Mouse (Mus musculus) spleen, postnatal 36 days (tissue): ENCODE data around the gene Fam53a.
A peak's percentile ranks its signal among the peaks of the same experiment; 100 is the strongest.

Experiments used
- DNase-seq, 2 experiments: peaks; one replicate each; pipeline ENCODE4 v3.0.0; 2022; ENCODE audit warnings: low spot score in 2 of 2, mixed read lengths in 1 of 2

Fam53a gene

DNA sequence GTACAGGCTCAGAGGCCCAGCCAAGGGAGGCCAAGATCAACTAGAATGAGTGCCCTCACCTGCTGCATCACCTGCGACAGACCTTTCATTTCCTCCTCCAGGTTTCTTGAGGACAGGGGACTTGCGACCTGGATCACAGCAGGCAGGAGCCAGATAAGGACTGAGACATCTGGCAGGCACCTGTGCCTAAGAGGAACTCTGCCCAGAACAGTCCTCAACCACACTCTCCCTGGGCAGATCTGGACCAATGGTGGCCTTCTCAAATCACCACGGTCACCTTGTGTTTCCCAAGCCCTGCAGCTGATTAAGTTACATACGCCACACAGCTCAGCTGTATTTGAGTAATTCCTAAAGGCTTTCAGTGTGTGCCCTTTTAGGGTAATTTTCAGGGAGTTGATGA lies 1.2 kb upstream of the Fam53a start:
- DNase-seq: no peak

DNA sequence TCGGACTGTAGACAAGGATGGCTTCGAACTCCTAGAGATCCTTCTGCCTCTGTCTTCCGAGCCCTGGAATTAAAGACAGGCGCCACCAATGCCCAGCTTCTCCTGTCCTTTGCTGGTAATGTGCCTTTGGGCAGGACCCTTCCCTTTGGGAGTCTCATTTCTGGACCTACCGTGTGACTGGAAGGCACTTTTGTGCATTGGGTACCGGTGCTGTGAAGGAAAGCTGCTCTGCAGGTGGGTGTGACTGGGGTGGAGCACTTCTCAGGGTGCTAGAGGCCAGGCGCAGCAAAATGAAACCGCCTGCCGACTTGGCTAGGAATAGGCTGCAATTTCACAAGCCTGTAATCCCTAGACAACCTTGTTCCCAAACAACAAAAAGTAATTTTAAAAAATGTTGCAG lies 626 bp upstream of the Fam53a start:
- peak; percentile 45 to 53 for DNase-seq

DNA sequence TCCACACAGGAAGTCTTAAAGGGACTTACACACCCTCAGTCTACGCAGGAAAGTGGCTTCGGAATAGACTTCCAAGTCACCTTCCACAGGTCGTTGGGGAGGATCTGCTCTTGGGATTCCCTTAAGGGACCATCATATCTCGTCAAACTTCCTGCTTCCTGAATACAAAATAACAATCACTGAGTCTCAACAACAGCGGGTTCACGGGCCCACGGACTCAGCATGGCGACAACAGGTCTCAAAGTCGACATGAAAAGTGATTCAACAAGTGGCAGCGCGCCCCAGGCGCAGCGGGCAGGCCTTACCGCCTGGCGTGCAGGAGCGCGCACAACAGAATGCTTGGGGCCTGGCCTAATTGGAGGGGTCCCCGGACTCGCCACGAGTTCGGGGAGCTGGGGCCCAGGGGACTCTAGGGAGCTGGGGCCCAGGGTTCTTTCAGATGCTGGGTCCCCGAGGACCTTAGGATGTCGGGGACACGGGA lies 575 bp downstream of the Fam53a start:
- peak in 1 of 2 experiments; percentile 57 for DNase-seq

DNA sequence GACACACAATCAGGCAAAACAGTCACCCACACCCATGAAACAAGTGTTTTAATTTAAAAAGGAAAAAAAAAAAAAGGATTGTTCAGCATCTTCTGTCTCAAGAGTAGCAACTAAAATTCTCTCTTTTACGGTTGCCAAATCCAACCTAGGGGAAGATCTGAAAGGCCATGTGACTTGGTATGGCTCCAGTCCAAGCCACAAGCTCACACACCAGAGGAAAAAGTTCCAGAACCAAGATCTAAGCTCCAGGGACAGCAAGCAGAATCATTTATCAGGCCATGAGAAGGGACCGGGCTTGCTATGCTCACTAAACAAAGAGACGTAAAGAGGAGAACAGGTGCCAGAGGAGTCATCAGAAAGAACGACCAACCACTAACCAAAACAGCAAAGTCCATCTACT lies 1.5 kb downstream of the Fam53a start:
- no peak for DNase-seq

DNA sequence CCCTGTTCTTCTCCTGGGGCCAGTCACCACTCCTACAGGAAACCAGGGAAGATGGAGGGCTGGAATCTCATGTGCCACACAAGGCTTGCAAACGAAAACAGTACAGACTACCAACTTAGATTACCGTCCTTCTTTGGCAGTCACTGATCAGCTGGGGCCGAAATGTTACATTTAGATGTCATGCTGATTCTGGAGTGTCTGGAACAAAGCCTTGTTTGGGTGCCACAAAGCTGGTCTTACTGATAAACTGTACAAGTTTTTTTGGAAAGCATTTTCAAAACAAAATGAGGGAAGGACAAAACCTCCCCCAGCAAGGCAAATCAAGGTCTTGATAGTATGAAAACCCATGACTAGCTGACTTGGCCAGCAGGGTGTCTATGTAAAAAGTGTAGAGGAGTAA lies 5.7 kb downstream of the Fam53a start:
- no peak for DNase-seq

DNA sequence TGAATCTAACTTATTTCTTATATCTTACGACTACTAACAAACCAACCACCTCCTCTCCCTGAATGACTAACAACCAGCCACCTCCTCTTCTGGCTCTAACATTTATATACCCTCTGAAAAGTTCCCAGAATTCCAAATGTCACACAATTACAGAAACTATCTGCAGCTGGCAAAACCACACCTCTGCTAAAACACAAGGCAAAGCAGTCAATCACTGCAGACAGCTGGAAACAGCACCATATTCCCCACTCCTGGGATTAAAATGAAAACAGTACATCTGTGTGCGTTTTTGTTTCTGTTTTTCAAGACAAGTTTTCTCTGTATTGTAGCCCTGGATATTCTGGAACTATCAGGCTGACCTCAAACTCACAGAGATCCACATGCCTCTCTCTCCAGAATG lies 6.8 kb downstream of the Fam53a start:
- DNase-seq: no peak

DNA sequence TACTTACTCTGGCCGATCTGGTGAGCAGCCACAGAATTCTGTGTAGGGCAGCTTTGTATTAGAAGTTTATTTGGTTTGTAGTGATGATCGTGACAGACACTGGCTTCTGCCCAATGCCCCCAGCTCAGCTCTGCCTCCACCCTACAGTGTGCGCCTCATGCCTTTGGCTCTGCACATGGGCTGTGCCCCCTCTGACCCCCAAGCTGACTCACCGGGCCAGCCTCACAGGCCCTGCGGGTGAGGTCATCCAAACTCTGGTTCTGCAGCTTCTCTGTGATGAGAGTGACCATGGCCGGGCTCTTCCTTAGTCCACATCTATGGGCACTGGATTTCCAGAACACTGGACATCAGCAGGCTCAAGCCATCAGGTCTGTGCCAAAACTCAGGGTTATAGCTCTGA lies 15.0 kb downstream of the Fam53a start:
- no peak for DNase-seq

DNA sequence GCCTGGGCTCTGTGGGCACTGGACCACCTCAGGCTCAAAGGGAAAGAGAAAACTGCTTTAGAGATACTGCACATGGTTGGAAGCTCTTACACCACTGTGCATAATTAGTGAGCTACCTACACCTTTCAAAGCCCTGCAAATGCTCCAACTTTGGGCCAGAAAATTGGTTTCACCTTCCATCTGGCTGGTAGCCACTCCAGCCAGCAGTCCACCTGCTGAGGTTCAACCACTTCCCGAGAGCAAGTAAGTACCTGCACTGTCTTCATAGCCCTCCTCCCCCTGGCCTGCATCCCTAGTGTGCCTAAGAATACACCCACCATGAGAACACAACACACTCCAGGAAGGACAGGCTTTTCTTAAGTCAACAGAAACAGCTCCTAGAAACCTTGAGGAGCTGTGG lies 17.6 kb downstream of the Fam53a start:
- no peak for DNase-seq

DNA sequence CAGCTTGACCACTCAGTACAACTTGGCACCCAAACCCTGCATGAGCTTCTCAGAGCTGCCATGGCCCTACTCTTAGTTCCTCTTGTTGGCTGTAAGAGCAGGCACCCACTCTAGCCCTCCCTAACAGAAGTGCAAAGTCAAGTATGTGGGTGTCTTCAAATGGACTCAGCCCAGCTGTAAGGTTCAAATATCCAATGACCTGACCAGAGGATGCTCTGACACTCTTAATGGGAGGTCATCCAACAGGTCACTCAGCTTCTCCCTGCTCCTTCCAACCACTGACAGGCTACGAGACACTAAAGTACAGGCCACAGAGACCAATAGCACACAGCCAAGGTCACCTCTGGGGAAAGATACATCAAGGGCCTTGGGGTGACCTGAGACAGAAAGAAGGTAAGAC lies 20.2 kb downstream of the Fam53a start:
- no peak for DNase-seq

DNA sequence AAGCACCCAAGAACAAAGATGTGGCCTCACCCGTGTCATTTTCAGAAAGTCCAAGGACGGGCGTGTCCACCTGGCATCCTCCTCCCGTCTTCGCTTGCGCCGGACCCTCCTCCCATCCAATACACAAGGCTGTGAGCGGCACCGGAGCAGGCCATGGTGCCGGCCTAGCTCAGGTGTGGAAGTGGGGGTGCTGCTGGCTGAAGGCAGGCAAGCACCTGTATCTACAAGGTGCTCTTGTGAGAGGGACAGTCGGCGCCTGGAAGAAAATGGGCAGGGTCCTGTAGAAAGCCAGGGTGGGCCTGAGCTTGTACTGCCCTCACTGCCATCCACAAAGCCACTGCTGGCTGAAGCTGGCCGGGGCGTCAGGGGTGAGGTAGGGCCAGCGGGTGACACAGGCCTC lies 22.0 kb downstream of the Fam53a start:
- no peak for DNase-seq

DNA sequence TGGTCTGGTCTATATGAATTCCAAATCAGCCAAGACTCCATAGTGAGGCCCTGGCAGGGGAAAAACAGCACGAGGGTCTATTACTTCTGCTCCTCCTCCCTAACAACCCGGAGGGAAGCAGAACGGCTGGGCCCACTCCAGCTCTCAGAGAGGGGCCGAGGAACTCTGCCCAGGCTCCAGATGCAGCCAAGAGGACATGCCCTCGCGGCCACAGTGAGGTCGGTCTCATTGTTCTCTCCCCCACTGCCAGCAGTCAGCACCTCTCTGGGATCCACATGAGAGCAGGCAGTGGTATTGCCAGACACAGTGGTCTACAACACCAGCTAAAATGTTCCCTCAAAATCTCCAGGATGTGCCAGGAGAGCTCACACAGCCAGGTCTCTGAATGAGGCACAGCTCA lies 22.8 kb downstream of the Fam53a start:
- DNase-seq: no peak

DNA sequence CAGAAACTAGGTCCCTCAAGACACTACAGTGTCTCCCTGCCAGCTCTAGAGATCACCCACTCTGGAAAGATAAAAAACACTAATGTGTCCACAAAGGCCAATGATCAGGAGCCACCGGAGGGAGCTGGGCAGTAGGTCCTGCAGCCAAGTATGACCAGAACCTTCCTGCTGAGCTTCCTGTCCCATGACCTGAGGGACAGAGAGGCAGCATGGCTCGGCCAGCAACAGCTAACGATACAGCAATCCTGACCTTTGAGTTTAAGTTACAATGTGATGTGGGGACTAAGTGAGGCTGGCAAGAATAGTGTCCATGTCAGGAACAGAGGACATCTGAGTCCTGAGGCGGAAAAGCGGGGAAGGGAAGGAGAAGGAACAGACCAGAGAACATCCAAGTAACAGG lies 24.1 kb downstream of the Fam53a start:
- DNase-seq: no peak

DNA sequence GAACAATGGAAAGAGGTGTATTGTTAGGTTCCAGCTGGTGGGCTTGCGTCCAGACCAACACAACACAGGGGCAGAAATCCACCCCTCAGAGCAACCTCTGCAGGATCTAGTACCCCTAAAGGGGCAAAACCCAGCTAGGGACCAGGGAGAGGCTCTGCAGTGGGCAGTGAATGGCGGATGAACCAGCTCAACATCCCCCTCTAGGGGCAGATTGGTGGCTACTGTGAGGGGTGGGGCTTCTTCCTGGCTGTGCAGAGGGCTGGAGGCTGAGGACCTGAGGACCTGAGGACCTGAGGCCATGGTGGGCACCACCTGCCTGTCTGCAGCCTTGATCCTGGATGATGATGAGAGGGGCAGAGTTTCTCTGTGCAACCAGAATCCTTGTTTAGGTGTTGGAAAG lies 35.8 kb downstream of the Fam53a start:
- DNase-seq: no peak

DNA sequence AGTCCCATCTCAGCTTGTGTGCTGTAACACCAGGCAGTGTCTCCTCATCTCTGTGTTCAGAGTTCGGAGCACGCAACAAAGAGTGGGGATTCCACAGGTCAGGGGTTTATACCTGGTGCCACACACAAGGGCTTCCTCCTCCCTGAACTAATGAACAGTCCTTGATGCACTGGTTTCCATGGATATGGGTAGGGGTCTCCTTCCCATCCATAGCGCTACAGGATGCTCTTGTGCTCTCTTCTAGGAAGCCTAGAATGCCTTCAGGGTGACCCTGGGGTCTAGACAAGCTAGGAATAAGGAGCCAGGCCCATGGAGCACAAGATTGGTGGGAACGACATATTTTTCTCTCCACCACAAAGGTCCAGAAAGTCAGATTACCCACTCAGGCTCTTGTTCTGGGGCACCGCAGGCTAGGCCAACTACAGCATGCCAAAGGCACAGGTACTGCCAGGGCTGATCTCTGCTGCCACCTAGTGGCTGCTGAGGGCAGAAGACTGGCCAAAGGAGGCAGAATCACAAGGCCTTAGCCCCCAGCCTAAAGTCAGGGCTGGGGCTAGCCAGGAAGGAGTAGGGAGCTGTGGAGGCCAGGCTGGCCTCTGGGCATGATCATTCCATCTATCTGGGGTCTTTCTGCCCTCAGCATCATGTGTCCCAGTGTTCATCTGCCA lies 40.1 kb downstream of the Fam53a start:
- DNase-seq: peak; percentile 36 to 41

DNA sequence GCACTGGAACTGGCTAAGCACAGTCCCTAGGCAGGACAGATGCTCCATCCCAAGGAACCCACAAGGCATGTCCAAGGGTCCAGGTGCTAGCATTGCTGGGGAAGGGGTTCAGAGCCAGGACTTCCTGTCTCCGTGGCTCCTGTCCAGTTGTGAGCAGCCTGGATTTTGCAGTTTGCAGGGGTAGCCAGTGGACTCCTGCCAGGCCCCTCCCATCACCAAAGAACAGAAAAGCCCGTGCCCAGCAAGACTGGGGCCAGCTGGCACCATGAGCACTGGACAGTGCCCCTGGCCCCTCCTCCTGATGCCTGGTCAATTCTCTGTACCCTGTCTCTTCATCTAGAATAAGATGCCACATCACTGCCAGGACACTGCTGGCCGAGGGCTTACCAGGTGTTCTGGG lies 41.4 kb downstream of the Fam53a start:
- DNase-seq: no peak

DNA sequence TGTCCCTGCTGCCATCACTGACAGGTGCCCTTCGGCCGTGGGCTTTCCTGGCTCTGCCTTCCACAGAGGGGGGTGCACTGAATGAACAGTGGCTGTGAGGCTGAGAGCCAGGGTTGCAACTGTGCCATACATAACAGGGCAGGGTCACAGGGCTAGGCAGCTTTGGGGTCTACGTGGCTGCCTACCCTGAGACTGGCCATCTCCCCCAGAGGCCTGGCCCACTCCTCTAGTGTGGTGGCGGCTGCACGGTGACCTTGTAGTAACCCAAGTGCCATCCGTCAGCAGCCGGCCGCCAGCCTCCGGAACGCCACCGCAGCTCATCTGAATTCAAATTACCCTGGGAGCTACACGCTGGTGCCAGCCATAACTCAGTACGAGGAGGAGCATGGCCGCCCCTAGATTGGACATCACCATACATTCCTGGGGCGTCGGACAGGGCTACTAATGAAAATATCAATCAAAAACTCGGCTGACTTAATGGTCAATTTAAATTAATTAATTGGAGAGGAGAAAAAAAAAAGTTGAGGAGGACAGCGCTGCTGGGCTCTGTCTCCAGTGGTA lies 41.9 kb downstream of the Fam53a start:
- DNase-seq: no peak

DNA sequence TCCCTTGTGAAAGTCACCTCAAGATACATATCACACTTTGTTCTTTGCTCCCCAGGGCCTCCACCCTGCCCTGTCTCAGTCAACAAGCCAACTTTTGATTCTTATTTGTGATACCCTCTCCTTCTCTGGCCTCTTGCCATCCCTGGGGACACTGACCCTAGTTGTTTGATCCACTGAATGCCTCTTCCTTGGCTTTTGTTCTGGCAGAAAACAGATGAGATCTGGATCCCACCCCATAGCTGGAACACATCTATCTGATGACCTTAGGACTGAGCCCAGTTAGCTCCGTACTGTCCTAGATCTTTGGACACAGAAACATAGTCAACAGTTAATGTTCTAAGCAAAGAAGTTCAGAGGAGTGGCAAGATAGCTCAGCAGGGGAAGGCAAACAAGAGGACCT lies 49.1 kb downstream of the Fam53a start:
- DNase-seq: no peak

DNA sequence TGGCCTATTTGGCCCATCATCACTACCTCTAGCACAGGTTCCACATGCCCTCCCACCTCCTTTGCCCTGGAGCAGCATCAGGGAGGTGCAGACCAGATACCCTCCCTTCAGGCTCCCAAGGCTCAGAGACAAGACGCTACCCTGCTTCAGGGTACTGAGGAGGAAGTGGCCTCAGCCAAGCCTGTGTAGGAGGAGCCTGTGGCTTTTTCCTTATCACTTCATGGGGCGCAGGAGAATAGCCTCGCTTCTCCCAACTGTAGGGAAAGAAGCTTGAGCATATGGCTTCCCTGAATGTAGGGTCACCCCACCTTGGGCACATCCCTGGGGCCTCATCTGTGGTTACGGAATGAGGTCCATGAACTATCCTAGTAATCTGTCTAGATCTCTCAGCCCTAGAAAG lies 55.2 kb downstream of the Fam53a start:
- no peak for DNase-seq

DNA sequence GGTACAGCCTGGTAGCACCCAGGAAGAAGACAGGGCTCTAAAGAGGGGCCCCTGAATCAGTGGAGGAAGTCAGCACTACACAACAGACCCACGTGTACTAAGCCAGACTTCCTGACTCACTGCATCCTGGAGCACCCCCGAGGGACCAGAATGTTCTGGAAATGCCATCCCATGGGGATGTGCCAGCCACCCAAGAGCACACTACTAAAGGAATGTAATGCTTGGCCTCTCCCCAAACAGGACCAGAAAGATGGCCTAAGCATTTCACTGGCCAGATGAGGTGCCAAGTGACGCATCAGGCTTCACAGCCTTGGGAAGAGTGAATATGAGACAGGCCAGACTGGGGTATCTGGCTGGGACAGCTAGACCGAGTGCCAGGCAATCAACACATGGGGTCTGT lies 63.5 kb downstream of the Fam53a start:
- DNase-seq: no peak

DNA sequence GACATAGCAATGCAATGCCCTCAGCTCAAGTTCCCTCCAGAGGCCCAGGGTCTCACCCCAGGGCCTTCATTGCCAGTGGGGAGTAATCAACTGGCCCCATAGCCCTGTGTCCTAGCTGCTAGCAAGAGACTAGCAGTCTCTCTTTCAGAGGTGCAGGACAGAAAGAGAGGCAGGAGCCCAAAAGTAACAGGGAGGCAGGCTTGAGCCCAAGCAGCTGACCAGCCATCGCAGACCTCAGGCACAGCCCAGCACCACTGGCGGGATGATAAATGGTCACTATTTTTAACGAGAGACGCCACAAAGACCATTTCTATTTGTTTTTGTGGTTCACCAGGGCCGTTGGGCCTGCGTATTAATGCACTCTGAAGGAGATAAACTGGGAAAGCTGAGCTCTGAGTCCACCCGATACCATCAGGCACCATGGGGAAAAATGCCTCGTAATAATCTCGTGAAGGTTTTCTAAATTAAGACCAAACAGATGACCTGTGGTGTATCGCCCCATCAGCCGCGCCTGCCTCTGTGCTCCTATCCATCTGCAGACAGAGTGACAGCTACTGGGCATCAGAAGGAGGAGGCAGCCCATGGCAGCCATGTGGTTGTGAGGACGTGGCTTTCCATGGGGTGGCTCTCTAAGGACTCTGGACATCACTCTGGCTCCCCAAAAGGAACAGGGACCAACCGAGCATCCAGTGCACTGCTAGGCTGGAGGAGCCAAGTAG lies 73.0 kb downstream of the Fam53a start:
- DNase-seq: no peak
